Mouse (Mus musculus) heart, embryonic 16.5 days (tissue): ENCODE results near the gene Olfr553. TPM values are rescaled to one million over a fixed set of nuclear protein-coding genes. Genes with fewer than 3 reads are reported as not detected.
"Not testable (repeated sequence)": the region's sequence is repeated elsewhere in the genome, so short reads cannot be mapped to it uniquely, and the experiment has no call there.

ENCODE experiments used
- ATAC-seq: fragments of 200-750 bp; cut with Nextera tagmentation; replicated peaks from 2 replicates; pipeline ENCODE4 v1.8.0; 2017; ENCODE audit warnings: moderate number of reproducible peaks; ENCODE audit not compliant: insufficient read depth, low FRiP score; ENCODE audit errors: extremely low read depth
- H3K27ac ChIP-seq: fragments of 300-500 bp; sonication (generic); 2 replicates; pipeline ENCODE4 v1.5.1; 2014; ENCODE audit warnings: mild to moderate bottlenecking, low read length, control low read depth, moderate library complexity
- H3K27me3 ChIP-seq: fragments of 300-500 bp; sonication (generic); 2 replicates; pipeline ENCODE4 v1.6.1; 2014; ENCODE audit warnings: low read length, mixed read lengths; ENCODE audit not compliant: control insufficient read depth, insufficient read depth
- H3K36me3 ChIP-seq: fragments of 300-500 bp; sonication (generic); 2 replicates; pipeline ENCODE4 v1.6.1; 2014; ENCODE audit not compliant: control insufficient read depth, insufficient read depth
- H3K4me1 ChIP-seq: fragments of 300-500 bp; sonication (generic); 2 replicates; pipeline ENCODE4 v1.6.1; 2014; ENCODE audit warnings: low read length, mixed read lengths; ENCODE audit not compliant: control insufficient read depth, insufficient read depth
- H3K4me2 ChIP-seq: fragments of 300-500 bp; sonication (generic); 2 replicates; pipeline ENCODE4 v1.6.1; 2014; ENCODE audit warnings: low read depth, mild to moderate bottlenecking, control low read depth, low read length
- H3K4me3 ChIP-seq: fragments of 300-500 bp; sonication (generic); 2 replicates; pipeline ENCODE4 v1.5.1; 2014; ENCODE audit warnings: mild to moderate bottlenecking, control low read depth, low read length
- H3K9ac ChIP-seq: fragments of 300-500 bp; sonication (generic); 2 replicates; pipeline ENCODE4 v1.6.1; 2014; ENCODE audit warnings: low read length, control low read depth
- H3K9me3 ChIP-seq: fragments of 300-500 bp; sonication (generic); replicated peaks from 2 replicates; pipeline ENCODE4 v1.6.1; 2016; ENCODE audit warnings: low read length; ENCODE audit not compliant: control insufficient read depth
- WGBS: fragments of 180-500 bp; shearing (Covaris S2); extraction: QIAGEN DNeasy Blood & Tissue Kit; methylation state at CpG from one replicate; pipeline ENCODE4 v1.1.7; 2014; 5-methylcytosine and 5-hydroxymethylcytosine counted together
- polyA plus RNA-seq: library from polyadenylated mRNA; unstranded; fragments of >200 nt; fragmentation: Nextera tagmentation; extraction: Ambion mirVana; gene quantifications from 2 replicates; pipeline ENCODE4 v1.2.1, GENCODE M21; 2015

The Olfr553 gene
- polyA plus RNA-seq: not detected in 2 replicates

DNA sequence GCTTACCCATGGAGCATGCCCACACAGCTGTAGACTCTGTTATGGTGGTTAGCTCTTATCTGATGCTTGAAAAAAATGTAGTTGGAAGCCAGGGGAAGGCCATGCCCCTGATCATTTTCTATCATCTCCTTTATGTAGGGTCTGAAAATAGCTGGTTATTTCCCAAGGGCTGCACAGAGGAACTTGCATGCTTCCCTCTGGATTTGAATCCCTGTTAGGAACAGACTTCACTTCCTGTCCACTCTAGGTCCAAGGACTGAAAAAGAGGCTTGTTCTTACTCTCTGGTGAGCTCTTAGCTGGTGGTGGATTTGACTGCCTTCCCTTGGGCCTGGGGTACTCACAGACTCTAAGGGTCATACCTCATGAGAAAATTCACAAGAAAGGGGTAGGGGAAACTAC, at the start of gene Olfr553:
TSS of gene Olfr553 (minus strand) at position 101 of the 400 bp plus-strand sequence.
- no peak for ATAC-seq

DNA sequence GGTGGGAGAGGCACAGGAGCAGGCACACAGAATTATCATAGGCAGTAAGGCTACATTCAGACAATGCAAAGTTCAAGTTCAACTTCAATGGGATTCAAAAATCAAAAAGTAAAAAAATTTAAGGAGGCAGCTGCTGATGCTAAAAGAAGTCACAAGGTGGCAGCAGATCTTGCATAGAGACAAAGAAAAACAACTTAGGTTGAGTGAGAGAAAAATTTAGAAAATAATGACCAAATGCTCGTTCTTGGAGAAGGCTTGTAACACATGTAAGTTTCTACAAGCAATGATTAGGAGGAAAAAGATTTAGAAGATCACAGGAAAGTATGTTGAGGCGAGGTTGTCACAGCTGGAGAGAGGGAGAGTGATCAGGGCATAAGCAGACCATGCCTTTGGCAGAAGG, 47.4 kb upstream of the Olfr553 start:
- 30% methylated on average over 2 of the region's 2 CpGs for WGBS
- H3K9ac ChIP-seq: no peak overlapping the region
- no peak overlapping the region for H3K27ac ChIP-seq
- no peaks in the 10 kb centered on the region for H3K9me3 ChIP-seq
- H3K27me3 ChIP-seq: no peaks in the 10 kb centered on the region
- H3K36me3 ChIP-seq: no peaks in the 10 kb centered on the region
- no peak for ATAC-seq
- no peak overlapping the region for H3K4me2 ChIP-seq
- no peaks in the 10 kb centered on the region for H3K4me1 ChIP-seq
- no peak overlapping the region for H3K4me3 ChIP-seq

More for the DNA sequence above, at the start of gene Olfr553:
- H3K9me3 ChIP-seq: no peaks in the 10 kb centered on the region
- no peak within 1 kb of the TSS for H3K4me3 ChIP-seq
- H3K4me2 ChIP-seq: no peak within 1 kb of the TSS
- H3K9ac ChIP-seq: no peak within 1 kb of the TSS
- H3K27ac ChIP-seq: no peak within 1 kb of the TSS
- no peaks in the 10 kb centered on the region for H3K36me3 ChIP-seq
- no peaks in the 10 kb centered on the region for H3K4me1 ChIP-seq
- H3K27me3 ChIP-seq: no peaks in the 10 kb centered on the region

DNA sequence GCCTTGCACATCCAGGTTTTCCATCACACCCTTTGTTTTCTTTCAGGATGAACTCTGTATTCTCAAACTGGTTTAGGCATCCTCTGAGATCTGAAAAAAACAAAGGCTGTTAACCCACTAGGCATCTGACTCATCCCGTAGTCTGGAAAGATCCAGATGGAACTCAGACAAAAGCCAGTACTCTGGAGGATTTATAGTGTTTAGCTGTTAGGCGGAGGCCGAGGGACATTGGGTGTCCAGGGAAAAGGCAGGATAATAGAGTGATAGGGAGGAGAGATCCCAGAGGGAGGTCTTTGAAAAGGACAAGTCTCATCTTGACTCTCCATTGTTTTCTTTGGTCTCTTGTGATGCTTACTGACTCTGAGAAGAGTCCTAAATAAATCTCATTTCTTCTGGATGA, 46.6 kb upstream of the Olfr553 start, which contains the start of gene Olfr556:
TSS of gene Olfr556 (plus strand) at position 301 of the 400 bp plus-strand sequence.
- Histone ChIP-seq H3K4me3 (no peak within 1 kb of the TSS), H3K4me2 (no peak within 1 kb of the TSS), H3K36me3 (no peaks in the 10 kb centered on the region), H3K4me1 (no peaks in the 10 kb centered on the region), H3K9ac (no peak within 1 kb of the TSS), H3K9me3 (no peaks in the 10 kb centered on the region), H3K27me3 (no peaks in the 10 kb centered on the region), H3K27ac (no peak within 1 kb of the TSS)
- ATAC-seq: no peak
- 53% methylated on average over 3 of the region's 3 CpGs for WGBS

DNA sequence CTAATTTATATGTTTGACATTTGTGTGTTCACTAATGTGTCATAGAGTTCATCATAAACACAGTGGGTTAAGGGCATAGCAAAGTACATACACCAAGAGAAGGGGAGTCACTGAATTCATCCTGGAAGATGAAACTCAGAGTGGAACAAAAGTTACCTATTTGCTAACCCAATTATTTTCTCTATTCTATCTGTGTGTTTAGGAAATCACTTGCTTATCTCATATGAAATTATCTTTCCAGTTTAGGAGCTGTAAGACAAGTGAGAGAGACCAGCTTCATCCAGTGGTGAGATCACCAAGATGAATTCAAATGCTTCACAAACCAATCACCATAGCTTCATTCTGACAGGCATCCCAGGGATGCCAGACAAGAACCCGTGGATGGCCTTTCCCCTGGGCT, 40.5 kb upstream of the Olfr553 start, which contains the start of gene Olfr555:
TSS of gene Olfr555 (plus strand) at position 301 of the 400 bp plus-strand sequence.
- Histone ChIP-seq H3K9ac (no peak within 1 kb of the TSS), H3K36me3 (no peaks in the 10 kb centered on the region), H3K27ac (no peak within 1 kb of the TSS), H3K4me3 (no peak within 1 kb of the TSS), H3K27me3 (no peaks in the 10 kb centered on the region), H3K4me2 (no peak within 1 kb of the TSS), H3K4me1 (no peaks in the 10 kb centered on the region), H3K9me3 (no peaks in the 10 kb centered on the region)
- ATAC-seq: no peak
- WGBS: 79% methylated on average over 1 of the region's 1 CpGs

DNA sequence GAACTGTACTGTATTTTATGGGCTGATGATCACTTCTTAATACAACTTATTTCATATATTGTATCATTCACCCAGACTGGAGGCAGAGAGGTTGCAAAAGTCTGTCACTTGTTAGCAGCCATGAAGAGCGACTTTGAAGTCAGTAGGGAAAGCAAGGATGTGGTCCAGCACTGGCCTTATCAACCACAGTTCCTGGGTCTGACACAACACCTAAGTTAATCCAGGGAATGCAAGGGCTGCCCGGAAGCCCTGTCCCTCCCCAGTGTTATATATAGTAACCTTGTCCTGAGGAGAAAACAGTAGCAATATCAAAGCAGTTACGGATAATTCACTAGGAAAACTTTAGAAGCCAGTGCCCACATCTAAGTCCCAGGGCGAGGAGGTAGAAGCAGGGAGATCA, 26.9 kb upstream of the Olfr553 start:
- H3K4me3 ChIP-seq, H3K27me3 ChIP-seq, H3K27ac ChIP-seq, H3K4me1 ChIP-seq, H3K4me2 ChIP-seq, H3K9ac ChIP-seq, H3K9me3 ChIP-seq, H3K36me3 ChIP-seq, ATAC-seq: not testable (repeated sequence)
- 43% methylated on average over 4 of the region's 4 CpGs for WGBS

DNA sequence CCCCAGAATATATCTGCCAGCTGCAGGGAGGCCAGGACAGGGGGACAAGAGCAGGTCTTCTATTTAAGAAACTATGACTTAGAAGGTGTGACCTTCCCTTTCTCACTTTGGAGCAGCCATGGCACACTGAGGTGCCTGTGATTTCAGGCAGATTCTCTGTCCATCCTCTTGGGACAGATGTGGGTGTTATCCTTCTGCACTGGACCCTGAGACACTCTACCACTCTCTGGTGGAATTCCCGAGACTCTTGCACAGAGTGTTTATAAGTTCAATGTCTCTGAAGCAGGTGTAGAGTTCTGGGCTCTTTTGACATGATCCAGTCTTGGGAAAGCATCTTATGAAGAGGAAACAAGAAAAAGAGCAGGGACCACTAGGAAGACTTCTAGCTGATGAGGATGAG, 20.1 kb upstream of the Olfr553 start, which contains the start of gene Olfr554:
TSS of gene Olfr554 (plus strand) at position 301 of the 400 bp plus-strand sequence.
- Histone ChIP-seq H3K36me3 (no peaks in the 10 kb centered on the region), H3K4me1 (no peaks in the 10 kb centered on the region), H3K4me3 (no peak within 1 kb of the TSS), H3K27ac (no peak within 1 kb of the TSS), H3K4me2 (no peak within 1 kb of the TSS), H3K9me3 (no peaks in the 10 kb centered on the region), H3K9ac (no peak within 1 kb of the TSS), H3K27me3 (no peaks in the 10 kb centered on the region)
- WGBS: 44% methylated on average over 1 of the region's 1 CpGs
- ATAC-seq: no peak

DNA sequence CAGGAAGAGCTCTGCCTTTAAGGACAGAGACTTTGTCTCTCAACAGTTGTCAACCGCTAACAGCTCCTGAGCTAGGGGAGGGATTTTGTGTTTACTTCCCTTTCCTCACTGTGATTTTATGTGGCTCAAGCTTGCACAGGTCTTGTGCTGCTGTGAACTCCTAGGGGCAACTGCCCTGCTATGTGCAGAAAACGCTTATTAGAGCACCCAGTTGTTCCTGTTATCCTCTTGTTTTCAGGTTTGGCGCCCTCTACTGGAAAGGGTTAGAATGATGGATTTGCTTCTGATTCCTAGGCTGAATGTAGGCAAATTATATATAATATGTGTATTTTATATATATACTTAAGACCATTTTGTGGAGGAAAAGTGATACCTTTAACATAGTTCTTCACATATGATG, 18.6 kb upstream of the Olfr553 start:
- Histone ChIP-seq H3K36me3 (no peaks in the 10 kb centered on the region), H3K27ac (no peak overlapping the region), H3K27me3 (no peaks in the 10 kb centered on the region), H3K4me1 (no peaks in the 10 kb centered on the region), H3K9ac (no peak overlapping the region), H3K4me3 (no peak overlapping the region), H3K9me3 (no peaks in the 10 kb centered on the region), H3K4me2 (no peak overlapping the region)
- ATAC-seq: no peak
- WGBS: 25% methylated on average over 3 of the region's 3 CpGs

DNA sequence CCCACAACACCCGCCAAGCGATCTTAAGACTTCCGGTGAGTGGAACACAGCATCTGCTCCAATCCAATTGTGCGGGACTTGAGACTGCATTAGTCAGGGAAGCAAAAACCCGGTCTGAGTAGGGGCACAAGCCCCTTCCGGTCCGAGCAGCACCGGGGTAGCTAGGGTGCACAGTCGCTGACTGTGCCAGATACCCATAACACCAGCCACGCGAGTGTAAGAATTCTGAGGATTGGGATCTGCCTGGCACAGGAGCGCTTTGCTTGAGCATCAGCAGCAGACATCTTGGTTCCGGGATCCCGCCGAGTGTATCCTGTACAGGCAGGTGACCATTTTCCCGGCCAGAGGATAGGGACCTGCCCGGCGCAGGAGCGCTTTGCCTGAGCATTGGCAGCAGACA, 2.4 kb upstream of the Olfr553 start:
- not testable (repeated sequence) for H3K4me2 ChIP-seq, H3K27ac ChIP-seq, H3K27me3 ChIP-seq, H3K36me3 ChIP-seq, H3K9me3 ChIP-seq, ATAC-seq, H3K4me1 ChIP-seq, H3K4me3 ChIP-seq, H3K9ac ChIP-seq
- 78% methylated on average over 19 of the region's 19 CpGs for WGBS

DNA sequence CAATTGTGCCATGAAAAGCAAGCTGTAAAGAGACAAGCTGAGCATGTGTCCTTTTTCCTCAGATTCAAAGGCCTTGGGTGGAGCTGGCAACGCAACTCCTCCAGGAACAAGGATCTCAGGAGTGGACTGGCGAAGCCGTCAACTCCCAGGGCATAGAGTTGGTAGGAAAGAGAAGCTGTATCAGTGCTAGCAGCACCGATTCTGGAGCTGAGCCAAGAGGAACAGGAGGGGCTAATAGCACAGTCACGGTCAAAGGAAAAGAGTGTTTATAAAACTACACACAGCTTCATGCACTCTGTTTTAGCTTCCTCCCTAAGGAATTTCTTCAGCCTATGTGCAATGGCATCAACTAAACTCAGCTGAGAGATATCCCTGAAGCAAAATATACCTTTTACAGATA, 1.6 kb upstream of the Olfr553 start:
- H3K4me3 ChIP-seq: no peak overlapping the region
- no peaks in the 10 kb centered on the region for H3K27me3 ChIP-seq
- ATAC-seq: no peak
- 34% methylated on average over 5 of the region's 5 CpGs for WGBS
- H3K27ac ChIP-seq: no peak overlapping the region
- H3K9ac ChIP-seq: no peak overlapping the region
- no peaks in the 10 kb centered on the region for H3K4me1 ChIP-seq
- no peaks in the 10 kb centered on the region for H3K9me3 ChIP-seq
- no peaks in the 10 kb centered on the region for H3K36me3 ChIP-seq
- H3K4me2 ChIP-seq: no peak overlapping the region
